Mouse (Mus musculus): Measurements from ENCODE around the gene Gm17026. TPM values are rescaled to one million over a fixed set of nuclear protein-coding genes. Genes with fewer than 3 reads are reported as not detected.
"Not testable (repeated sequence)": the region's sequence is repeated elsewhere in the genome, so short reads cannot be mapped to it uniquely, and the experiment has no call there.

Gene Gm17026
- not detected in 2 replicates for polyA plus RNA-seq (2012)

DNA sequence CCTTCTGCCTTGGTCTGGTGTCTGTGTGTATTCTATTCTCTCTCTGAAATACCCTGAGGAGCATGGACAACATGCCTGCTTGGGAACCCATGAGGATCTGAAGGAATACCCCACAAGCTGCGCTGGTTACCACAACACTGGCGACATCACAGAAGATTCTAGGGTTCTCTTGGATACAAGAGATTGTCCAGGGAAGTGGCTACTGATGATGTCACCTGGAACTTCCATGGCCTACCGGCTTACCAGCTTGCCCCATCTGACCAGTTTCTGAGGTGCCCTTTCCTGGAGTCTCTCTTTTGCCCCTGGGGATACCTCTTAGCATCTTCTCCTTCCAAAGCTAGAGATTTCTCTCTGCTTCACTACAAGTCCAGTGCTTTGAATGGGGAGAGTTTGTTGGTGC lies at the start of gene Gm17026:
Gene Gm17026 (minus strand): TSS at position 101 of the 400 bp plus-strand sequence.
- H3K27me3 ChIP-seq (ENCODE audit: control insufficient read depth); H3K4me1 ChIP-seq (ENCODE audit: control insufficient read depth); H3K9me3 ChIP-seq (ENCODE audit: control insufficient read depth, low read length); H3K4me3 ChIP-seq (replicated peaks); H3K36me3 ChIP-seq (ENCODE audit: control insufficient read depth): not testable (repeated sequence)

DNA sequence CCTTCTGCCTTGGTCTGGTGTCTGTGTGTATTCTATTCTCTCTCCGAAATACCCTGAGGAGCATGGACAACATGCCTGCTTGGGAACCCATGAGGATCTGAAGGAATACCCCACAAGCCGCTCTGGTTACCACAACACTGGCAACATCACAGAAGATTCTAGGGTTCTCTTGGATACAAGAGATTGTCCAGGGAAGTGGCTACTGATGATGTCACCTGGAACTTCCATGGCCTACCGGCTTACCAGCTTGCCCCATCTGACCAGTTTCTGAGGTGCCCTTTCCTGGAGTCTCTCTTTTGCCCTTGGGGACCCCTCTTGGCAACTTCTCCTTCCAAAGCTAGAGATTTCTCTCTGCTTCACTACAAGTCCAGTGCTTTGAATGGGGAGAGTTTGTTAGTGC lies 37.4 kb upstream of the Gm17026 start, which contains the start of gene Gm9611:
Gene Gm9611 (minus strand): TSS at position 101 of the 400 bp plus-strand sequence.
- not testable (repeated sequence) for H3K4me3 ChIP-seq (replicated peaks); H3K4me1 ChIP-seq (ENCODE audit: control insufficient read depth); H3K27me3 ChIP-seq (ENCODE audit: control insufficient read depth); H3K9me3 ChIP-seq (ENCODE audit: control insufficient read depth, low read length); H3K36me3 ChIP-seq (ENCODE audit: control insufficient read depth)

DNA sequence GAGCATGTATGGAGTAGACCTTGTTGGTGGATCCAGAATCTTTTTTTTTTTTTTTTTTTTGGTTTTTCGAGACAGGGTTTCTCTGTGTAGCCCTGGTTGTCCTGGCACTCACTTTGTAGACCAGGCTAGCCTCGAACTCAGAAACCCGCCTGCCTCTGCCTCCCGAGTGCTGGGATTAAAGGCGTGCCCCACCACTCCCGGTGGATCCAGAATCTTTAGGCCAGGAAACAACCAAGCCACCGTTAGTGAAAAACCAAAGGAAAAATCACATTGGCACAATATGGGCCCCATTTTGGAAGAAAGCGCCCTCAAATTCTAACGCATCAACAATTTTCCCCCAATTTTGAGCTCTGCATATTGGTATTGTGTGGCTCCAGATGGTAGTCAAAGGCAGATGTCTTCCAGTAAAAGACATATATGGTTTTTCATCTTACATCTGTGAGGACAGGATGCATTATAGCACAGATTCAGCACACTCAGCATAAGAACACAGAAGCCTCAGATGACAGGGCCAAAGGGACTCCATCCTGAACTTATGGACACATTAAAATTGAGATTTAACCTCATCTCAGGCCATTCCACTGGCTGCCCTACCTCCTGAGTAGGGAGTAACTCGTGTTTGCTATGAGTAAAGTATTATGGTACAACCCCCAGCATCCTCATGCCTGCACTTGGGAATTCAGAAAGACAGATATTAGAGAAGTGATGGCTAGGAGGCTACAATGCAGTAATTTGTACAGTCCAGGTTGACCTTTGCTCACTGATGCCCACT lies 42.9 kb downstream of the Gm17026 start:
- not testable (repeated sequence) for H3K4me3 ChIP-seq (replicated peaks); H3K36me3 ChIP-seq (ENCODE audit: control insufficient read depth); H3K27me3 ChIP-seq (ENCODE audit: control insufficient read depth); H3K4me1 ChIP-seq (ENCODE audit: control insufficient read depth); H3K9me3 ChIP-seq (ENCODE audit: control insufficient read depth, low read length)

Other genes with a start within 250 kb of the Gm17026 start
- not detected in 2 replicates for gene Gm7951, start 142.7 kb downstream of the Gm17026 start, polyA plus RNA-seq (2012)
- gene Gm17027, start 97.4 kb downstream of the Gm17026 start, polyA plus RNA-seq (2012): not detected in 2 replicates
- not detected in 2 replicates for gene Gm3573, start 69.3 kb downstream of the Gm17026 start, polyA plus RNA-seq (2012)
- gene Gm9611, start 37.3 kb upstream of the Gm17026 start, polyA plus RNA-seq (2012): not detected in 2 replicates
- not detected in 2 replicates for gene Gm7995, start 50.2 kb upstream of the Gm17026 start, polyA plus RNA-seq (2012)
- not detected in 2 replicates for gene Gm8005, start 179.6 kb upstream of the Gm17026 start, polyA plus RNA-seq (2012)
- not detected in 2 replicates for gene Gm8011, start 203.8 kb upstream of the Gm17026 start, polyA plus RNA-seq (2012)
- gene Gm8020, start 242.3 kb upstream of the Gm17026 start, polyA plus RNA-seq (2012): not detected in 2 replicates